Mouse (Mus musculus) hindbrain, embryonic 16.5 days (tissue): ENCODE results near the gene Etl4. TPM values are rescaled to one million over a fixed set of nuclear protein-coding genes. Genes with fewer than 3 reads are reported as not detected.

Source experiments
- ATAC-seq: fragments of 200-750 bp; cut with Nextera tagmentation; 2 replicates; pipeline ENCODE4 v1.8.0; 2017; ENCODE audit warnings: moderate TSS enrichment, moderate library complexity
- H3K27ac ChIP-seq: fragments of 300-500 bp; sonication (generic); 2 replicates; pipeline ENCODE4 v1.5.1; 2014; ENCODE audit warnings: low read depth, mild to moderate bottlenecking, control low read depth, low read length, moderate library complexity
- H3K27me3 ChIP-seq: fragments of 300-500 bp; sonication (generic); replicated peaks from 2 replicates; pipeline ENCODE4 v1.6.1; 2014; ENCODE audit warnings: low read length; ENCODE audit not compliant: control insufficient read depth, insufficient read depth
- H3K36me3 ChIP-seq: fragments of 300-500 bp; sonication (generic); 2 replicates; pipeline ENCODE4 v1.6.1; 2014; ENCODE audit warnings: mild to moderate bottlenecking, low read length, moderate library complexity, mixed read lengths; ENCODE audit not compliant: control insufficient read depth, insufficient read depth
- H3K4me1 ChIP-seq: fragments of 300-500 bp; sonication (generic); 2 replicates; pipeline ENCODE4 v1.6.1; 2014; ENCODE audit warnings: low read depth, low read length; ENCODE audit not compliant: control insufficient read depth, insufficient read depth
- H3K4me2 ChIP-seq: fragments of 300-500 bp; sonication (generic); 2 replicates; pipeline ENCODE4 v1.6.1; 2014; ENCODE audit warnings: mild to moderate bottlenecking, low read length, control low read depth, moderate library complexity
- H3K4me3 ChIP-seq: fragments of 300-500 bp; sonication (generic); 2 replicates; pipeline ENCODE4 v1.5.1; 2014; ENCODE audit warnings: mild to moderate bottlenecking, low read length, control low read depth, moderate library complexity
- H3K9ac ChIP-seq: fragments of 300-500 bp; sonication (generic); 2 replicates; pipeline ENCODE4 v1.6.1; 2014; ENCODE audit warnings: low read depth, mild to moderate bottlenecking, control low read depth, low read length, moderate library complexity
- H3K9me3 ChIP-seq: fragments of 300-500 bp; sonication (generic); 2 replicates; pipeline ENCODE4 v1.6.1; 2014; ENCODE audit warnings: mild to moderate bottlenecking, low read length, moderate library complexity; ENCODE audit not compliant: control insufficient read depth
- WGBS: fragments of 180-500 bp; shearing (Covaris S2); extraction: QIAGEN DNeasy Blood & Tissue Kit; methylation state at CpG from one replicate; pipeline ENCODE4 v1.1.7; 2014; 5-methylcytosine and 5-hydroxymethylcytosine counted together
- polyA plus RNA-seq: library from polyadenylated mRNA; unstranded; fragments of >200 nt; fragmentation: Nextera tagmentation; extraction: Ambion mirVana; gene quantifications from 2 replicates; pipeline ENCODE4 v1.2.1, GENCODE M21; 2015

Gene Etl4
- polyA plus RNA-seq, 1 experiment from 2014 or later = 5.0 TPM

GRCm38 (mm10) chr2:20547349-20547677, 637.7 kb downstream of the Etl4 start:
- H3K9ac ChIP-seq = no peak overlapping the region
- no peaks in the 10 kb centered on the region for H3K9me3 ChIP-seq
- 7% methylated on average over 5 of the region's 5 CpGs for WGBS
- H3K36me3 ChIP-seq = no peaks in the 10 kb centered on the region
- no peak overlapping the region for H3K27ac ChIP-seq
- peak overlapping the region; percentile 56 for H3K4me2 ChIP-seq
- 0 out of 2 replicates have a peak, but pooled peaks have one; percentile 38 for ATAC-seq
- H3K4me1 ChIP-seq = peaks cover 13% of the 10 kb centered on the region
- no peaks in the 10 kb centered on the region for H3K27me3 ChIP-seq
- peak overlapping the region; percentile 26 for H3K4me3 ChIP-seq

- no peaks in the 10 kb centered on the region for H3K27me3 ChIP-seq
- peak overlapping the region; percentile 56 for H3K4me2 ChIP-seq
- H3K27ac ChIP-seq = no peak overlapping the region
- H3K4me1 ChIP-seq = peaks cover 13% of the 10 kb centered on the region
- 20% methylated on average over 18 of the region's 18 CpGs for WGBS
- peak overlapping the region; percentile 26 for H3K4me3 ChIP-seq
- H3K9ac ChIP-seq = no peak overlapping the region
- no peaks in the 10 kb centered on the region for H3K9me3 ChIP-seq
- ATAC-seq = 0 out of 2 replicates have a peak, but pooled peaks have one; percentile 30
- no peaks in the 10 kb centered on the region for H3K36me3 ChIP-seq
These were observed 638.4 kb downstream of the Etl4 start for GRCm38 (mm10) chr2:20547686-20548624.

- ATAC-seq = no peak
- Histone ChIP-seq H3K27me3 (no peaks in the 10 kb centered on the region), H3K36me3 (no peaks in the 10 kb centered on the region), H3K27ac (no peak overlapping the region), H3K9me3 (no peaks in the 10 kb centered on the region), H3K4me3 (no peak overlapping the region), H3K9ac (no peak overlapping the region), H3K4me2 (no peak overlapping the region), H3K4me1 (peaks cover 13% of the 10 kb centered on the region)
- 43% methylated on average over 5 of the region's 5 CpGs for WGBS
These were observed 639.5 kb downstream of the Etl4 start for GRCm38 (mm10) chr2:20549065-20549464.

GRCm38 (mm10) chr2:20549996-20550395, 640.4 kb downstream of the Etl4 start:
- WGBS = 52% methylated on average over 1 of the region's 1 CpGs
- Histone ChIP-seq H3K27ac (no peak overlapping the region), H3K4me2 (no peak overlapping the region), H3K36me3 (no peaks in the 10 kb centered on the region), H3K9ac (no peak overlapping the region), H3K4me3 (no peak overlapping the region), H3K4me1 (peaks cover 13% of the 10 kb centered on the region), H3K27me3 (no peaks in the 10 kb centered on the region), H3K9me3 (no peaks in the 10 kb centered on the region)
- no peak for ATAC-seq

GRCm38 (mm10) chr2:20555706-20556105, 646.1 kb downstream of the Etl4 start:
- no peak overlapping the region for H3K9ac ChIP-seq
- no peak overlapping the region for H3K27ac ChIP-seq
- no peaks in the 10 kb centered on the region for H3K9me3 ChIP-seq
- H3K4me3 ChIP-seq = no peak overlapping the region
- H3K27me3 ChIP-seq = no peaks in the 10 kb centered on the region
- H3K4me1 ChIP-seq = no peaks in the 10 kb centered on the region
- no peaks in the 10 kb centered on the region for H3K36me3 ChIP-seq
- H3K4me2 ChIP-seq = no peak overlapping the region
- ATAC-seq = no peak
- WGBS = 91% methylated on average over 3 of the region's 3 CpGs

- Histone ChIP-seq H3K4me3 (no peak overlapping the region), H3K27me3 (no peaks in the 10 kb centered on the region), H3K9me3 (no peaks in the 10 kb centered on the region), H3K4me2 (no peak overlapping the region), H3K27ac (no peak overlapping the region), H3K4me1 (no peaks in the 10 kb centered on the region), H3K36me3 (no peaks in the 10 kb centered on the region), H3K9ac (no peak overlapping the region)
- WGBS = 91% methylated on average over 5 of the region's 5 CpGs
- ATAC-seq = no peak
These were observed 649.5 kb downstream of the Etl4 start for GRCm38 (mm10) chr2:20559083-20559482.

- Histone ChIP-seq H3K4me2 (no peak overlapping the region), H3K4me1 (no peaks in the 10 kb centered on the region), H3K27ac (no peak overlapping the region), H3K27me3 (no peaks in the 10 kb centered on the region), H3K9ac (no peak overlapping the region), H3K9me3 (no peaks in the 10 kb centered on the region), H3K4me3 (no peak overlapping the region), H3K36me3 (no peaks in the 10 kb centered on the region)
- 65% methylated on average over 2 of the region's 2 CpGs for WGBS
- ATAC-seq = no peak
These were observed 650.1 kb downstream of the Etl4 start for GRCm38 (mm10) chr2:20559723-20560122.

GRCm38 (mm10) chr2:20560581-20560980, 651.0 kb downstream of the Etl4 start:
- 93% methylated on average over 9 of the region's 9 CpGs for WGBS

GRCm38 (mm10) chr2:20563036-20563435, 653.5 kb downstream of the Etl4 start:
- H3K27ac ChIP-seq = no peak overlapping the region
- H3K36me3 ChIP-seq = no peaks in the 10 kb centered on the region
- no peak overlapping the region for H3K4me3 ChIP-seq
- no peak overlapping the region for H3K4me2 ChIP-seq
- no peaks in the 10 kb centered on the region for H3K27me3 ChIP-seq
- 49% methylated on average over 6 of the region's 6 CpGs for WGBS
- no peak for ATAC-seq
- H3K9me3 ChIP-seq = no peaks in the 10 kb centered on the region
- H3K4me1 ChIP-seq = no peaks in the 10 kb centered on the region
- H3K9ac ChIP-seq = no peak overlapping the region

More at GRCm38 (mm10) chr2:20560581-20560980, 651.0 kb downstream of the Etl4 start:
- no peak overlapping the region for H3K4me2 ChIP-seq
- no peaks in the 10 kb centered on the region for H3K27me3 ChIP-seq
- H3K4me1 ChIP-seq = no peaks in the 10 kb centered on the region
- no peak overlapping the region for H3K27ac ChIP-seq
- ATAC-seq = no peak
- H3K9ac ChIP-seq = no peak overlapping the region
- H3K4me3 ChIP-seq = no peak overlapping the region
- H3K9me3 ChIP-seq = no peaks in the 10 kb centered on the region
- H3K36me3 ChIP-seq = no peaks in the 10 kb centered on the region
